Mouse (Mus musculus) CH12.LX (cell line): ENCODE data around the gene Tmem268.

Experiments
- CTCF ChIP-seq, 2 experiments: IDR thresholded peaks in 1 of 2; conservative IDR thresholded peaks in 1 of 2; 2 replicates each; pipeline ENCODE4 v1.5.1; 2011 to 2012; ENCODE audit warnings: low read depth in 2 of 2, low read length in 2 of 2, improper control_type of control experiment in 1 of 2, inconsistent platforms in 1 of 2, mild to moderate bottlenecking in 1 of 2, moderate library complexity in 1 of 2
- EP300 ChIP-seq: IDR thresholded peaks from 2 replicates; pipeline ENCODE4 v1.6.1; 2011; ENCODE audit warnings: low read length, improper control_type of control experiment
- ETS1 ChIP-seq: conservative IDR thresholded peaks from 2 replicates; pipeline ENCODE4 v1.6.1; 2012; ENCODE audit warnings: low read depth, mild to moderate bottlenecking, inconsistent platforms, low read length, improper control_type of control experiment, moderate library complexity
- MAFK ChIP-seq: IDR thresholded peaks from 2 replicates; pipeline ENCODE4 v1.6.1; 2011; ENCODE audit warnings: low read length, improper control_type of control experiment; ENCODE audit not compliant: insufficient replicate concordance
- MEF2A ChIP-seq: IDR thresholded peaks from 2 replicates; pipeline ENCODE4 v1.6.1; 2014; ENCODE audit warnings: low read depth, mild to moderate bottlenecking, inconsistent platforms, low read length, improper control_type of control experiment, borderline replicate concordance
- POLR2A ChIP-seq: IDR thresholded peaks from 2 replicates; pipeline ENCODE4 v1.6.1; 2011; ENCODE audit warnings: low read depth, mild to moderate bottlenecking, improper control_type of control experiment, low read length
- ZKSCAN1 ChIP-seq: IDR thresholded peaks from 2 replicates; pipeline ENCODE4 v1.6.1; 2012; ENCODE audit warnings: low read depth, inconsistent platforms, low read length, improper control_type of control experiment, borderline replicate concordance

- TF ChIP-seq ETS1 (no peak), MEF2A (no peak), POLR2A (no peak), CTCF (conservative IDR thresholded peaks at IDR 0.05 in 1 of 2, IDR thresholded peaks at IDR 0.05 in 1 of 2; ENCODE audit: low read depth in 2 of 2, low read length in 2 of 2) (peak; percentile 79 to 91), MAFK (no peak), ZKSCAN1 (no peak), EP300 (no peak)
Observed at GRCm38 (mm10) chr4:63622378-63622835, 63.8 kb downstream of the Tmem268 start, which contains the start of gene Tex48.
